Mouse (Mus musculus) midbrain, embryonic 10.5 days (tissue): ENCODE data around the gene Fzd9. TPM values are rescaled to one million over a fixed set of nuclear protein-coding genes. Genes with fewer than 3 reads are reported as not detected.
A peak's percentile ranks its signal among the peaks of the same experiment; 100 is the strongest.

Experiments
- DNase-seq: peaks from one replicate; pipeline ENCODE4 v3.0.0-alpha.2; 2017; ENCODE audit warnings: low spot score
- H3K27ac ChIP-seq: fragments of 300-500 bp; sonication (generic); replicated peaks from 2 replicates; pipeline ENCODE4 v1.5.1; 2016; ENCODE audit warnings: mild to moderate bottlenecking
- H3K27me3 ChIP-seq: fragments of 300-500 bp; sonication (generic); 2 replicates; pipeline ENCODE4 v1.6.1; 2016; ENCODE audit warnings: low read depth, mild to moderate bottlenecking; ENCODE audit not compliant: poor library complexity, severe bottlenecking
- H3K36me3 ChIP-seq: fragments of 300-500 bp; sonication (generic); 2 replicates; pipeline ENCODE4 v1.6.1; 2016; ENCODE audit warnings: mild to moderate bottlenecking, moderate library complexity
- H3K4me1 ChIP-seq: fragments of 300-500 bp; sonication (generic); 2 replicates; pipeline ENCODE4 v1.6.1; 2016
- H3K4me3 ChIP-seq: fragments of 300-500 bp; sonication (generic); 2 replicates; pipeline ENCODE4 v1.5.1; 2016; ENCODE audit warnings: mild to moderate bottlenecking, moderate library complexity
- H3K9me3 ChIP-seq: fragments of 300-500 bp; sonication (generic); replicated peaks from 2 replicates; pipeline ENCODE4 v1.6.1; 2016; ENCODE audit warnings: mild to moderate bottlenecking
- WGBS: fragments of 180-500 bp; shearing (Covaris S2); methylation state at CpG from one replicate; pipeline ENCODE4 v1.1.7; 2016; 5-methylcytosine and 5-hydroxymethylcytosine counted together
- polyA plus RNA-seq: library from polyadenylated mRNA; unstranded; fragments of >200 nt; fragmentation: Nextera tagmentation; extraction: Ambion mirVana; gene quantifications from 2 replicates; pipeline ENCODE4 v1.2.1, GENCODE M21; 2016

The Fzd9 gene
- polyA plus RNA-seq, 1 experiment from 2014 or later: 15.5 TPM

DNA sequence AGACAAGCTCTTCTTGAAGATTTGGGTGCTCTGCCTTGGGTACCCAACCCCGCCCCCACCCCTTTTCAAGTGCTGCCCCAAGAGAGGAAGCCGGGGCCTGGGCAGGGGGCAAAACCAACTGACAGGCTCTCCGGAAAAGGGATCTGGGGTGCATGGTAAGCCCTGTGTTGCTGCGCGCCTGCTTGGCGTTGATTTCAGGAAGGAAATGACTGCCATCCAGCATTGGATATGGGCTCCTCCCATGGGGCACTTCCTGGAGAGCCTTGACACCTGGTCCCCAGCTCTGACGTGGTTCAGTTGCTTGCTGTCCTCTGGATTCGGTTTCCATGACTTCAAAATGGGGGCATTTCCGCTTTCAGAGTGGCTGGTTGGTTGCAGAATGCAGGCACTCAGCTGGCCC is 13.5 kb upstream of the Fzd9 start:
- WGBS: 56% methylated on average over 9 of the region's 9 CpGs
- Histone ChIP-seq H3K27me3 (no peaks in the 10 kb centered on the region), H3K36me3 (no peaks in the 10 kb centered on the region), H3K4me1 (peaks cover 26% of the 10 kb centered on the region), H3K4me3 (peak overlapping the region; percentile 19; the same call in 1 of the 2 replicates), H3K9me3 (no peaks in the 10 kb centered on the region), H3K27ac (peak overlapping the region; percentile 84)
- DNase-seq: no peak

DNA sequence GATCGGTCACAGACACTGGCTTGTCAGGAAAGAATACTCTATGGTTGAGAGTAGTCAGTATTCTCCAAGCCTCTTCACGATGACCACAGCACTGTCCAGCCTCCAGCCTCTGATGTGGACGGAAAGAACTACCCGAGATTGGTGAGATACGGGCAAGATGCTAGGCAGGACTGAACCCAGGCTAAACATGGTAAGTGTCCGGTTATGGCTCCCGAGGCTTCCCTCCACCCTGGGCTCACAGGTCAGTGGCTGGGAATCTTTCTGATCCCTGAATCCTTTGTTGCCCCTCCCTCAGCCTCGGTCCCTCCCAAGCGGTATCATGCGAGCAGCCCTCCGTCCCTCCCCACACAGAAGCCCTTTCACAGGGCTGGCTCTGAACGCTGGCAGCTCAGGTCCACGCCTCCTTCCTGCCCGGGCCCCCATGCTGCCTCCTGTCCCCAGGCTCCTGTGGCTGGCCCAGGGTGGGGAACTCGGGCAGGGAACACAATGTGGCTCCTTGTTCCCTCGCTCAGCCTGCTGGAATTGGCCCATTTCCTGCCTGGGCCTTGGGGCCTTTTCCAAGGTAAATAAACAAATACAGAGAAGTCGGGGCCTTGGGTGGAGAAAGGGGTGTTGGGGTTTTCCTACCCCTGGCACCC is 13.0 kb upstream of the Fzd9 start:
- Histone ChIP-seq H3K9me3 (no peaks in the 10 kb centered on the region), H3K4me1 (peaks cover 27% of the 10 kb centered on the region), H3K27ac (peak overlapping the region; percentile 84), H3K36me3 (no peaks in the 10 kb centered on the region), H3K4me3 (peak overlapping the region; percentile 19), H3K27me3 (no peaks in the 10 kb centered on the region)
- peak; percentile 37 for DNase-seq
- 21% methylated on average over 17 of the region's 17 CpGs for WGBS

DNA sequence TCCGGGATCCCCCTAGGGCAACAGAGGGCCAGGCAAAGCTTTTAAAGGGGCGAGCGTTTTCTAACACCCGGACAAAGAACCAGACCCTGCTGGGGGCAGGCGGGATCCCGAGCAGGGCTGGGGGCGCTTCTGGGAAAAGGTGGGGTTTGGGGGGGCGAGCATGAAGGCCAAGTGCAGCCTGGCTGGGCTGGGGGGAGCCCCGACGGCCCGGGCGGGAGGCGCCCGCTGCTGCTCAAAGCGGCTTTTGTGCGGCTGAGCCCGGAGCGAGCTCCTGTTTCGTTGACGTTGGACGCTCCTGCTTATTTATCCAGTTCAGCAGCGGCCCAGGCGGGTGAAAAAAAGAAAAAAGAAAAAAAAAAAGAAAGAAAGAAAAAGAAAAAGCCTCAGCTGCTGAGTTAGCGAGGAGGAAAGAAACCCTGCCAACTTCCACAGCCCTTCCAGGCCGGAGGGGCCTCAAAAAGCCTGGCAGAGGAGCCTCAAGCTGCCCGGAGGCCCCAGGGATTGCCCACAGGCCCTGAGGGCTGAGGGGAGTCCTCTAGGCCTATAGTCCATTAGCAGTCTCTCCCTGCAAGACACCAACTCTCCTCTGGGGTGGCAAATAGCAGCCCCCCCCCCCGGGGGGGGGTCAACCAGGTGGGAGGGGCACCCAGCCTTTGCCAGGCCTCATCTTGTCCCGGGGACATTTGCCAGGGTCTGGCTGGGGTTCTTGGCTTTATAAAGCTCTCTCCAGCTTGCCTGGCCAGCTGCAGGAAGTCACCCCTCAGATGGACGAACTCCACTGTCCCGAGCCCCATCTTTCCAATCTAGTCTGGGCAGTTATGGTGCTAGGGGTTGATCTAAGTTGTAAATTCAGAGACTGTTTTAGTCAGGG is 7.5 kb upstream of the Fzd9 start:
- H3K9me3 ChIP-seq: peaks cover 14% of the 10 kb centered on the region
- H3K4me1 ChIP-seq: peaks cover 48% of the 10 kb centered on the region
- DNase-seq: peak; percentile 52

DNA sequence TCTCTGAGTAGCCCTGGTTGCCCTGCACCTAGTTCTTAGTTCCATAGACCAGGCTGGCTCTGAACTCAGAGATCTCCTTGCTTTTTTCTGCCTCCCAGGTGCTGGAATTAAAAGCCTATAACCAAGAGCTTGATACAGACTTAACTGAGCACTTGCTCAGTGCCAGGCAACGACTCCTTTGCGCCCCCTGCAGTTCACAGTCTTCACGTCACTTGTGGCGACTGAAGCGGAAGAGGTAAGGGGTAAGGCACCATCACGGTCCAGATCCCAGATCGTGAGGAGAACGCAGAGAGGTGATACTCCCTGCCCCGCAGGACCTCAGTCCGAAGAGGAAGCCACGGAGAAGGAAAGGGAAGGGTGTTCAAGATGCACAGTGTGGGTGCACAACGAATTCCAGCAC is 6.5 kb upstream of the Fzd9 start:
- 77% methylated on average over 12 of the region's 12 CpGs for WGBS
- H3K27ac ChIP-seq: peak overlapping the region; percentile 93

More for the DNA sequence above, 7.5 kb upstream of the Fzd9 start:
- H3K36me3 ChIP-seq: no peaks in the 10 kb centered on the region
- no peaks in the 10 kb centered on the region for H3K27me3 ChIP-seq
- WGBS: 24% methylated on average over 30 of the region's 30 CpGs
- H3K27ac ChIP-seq: peak overlapping the region; percentile 93
- peak overlapping the region; percentile 37 for H3K4me3 ChIP-seq

DNA sequence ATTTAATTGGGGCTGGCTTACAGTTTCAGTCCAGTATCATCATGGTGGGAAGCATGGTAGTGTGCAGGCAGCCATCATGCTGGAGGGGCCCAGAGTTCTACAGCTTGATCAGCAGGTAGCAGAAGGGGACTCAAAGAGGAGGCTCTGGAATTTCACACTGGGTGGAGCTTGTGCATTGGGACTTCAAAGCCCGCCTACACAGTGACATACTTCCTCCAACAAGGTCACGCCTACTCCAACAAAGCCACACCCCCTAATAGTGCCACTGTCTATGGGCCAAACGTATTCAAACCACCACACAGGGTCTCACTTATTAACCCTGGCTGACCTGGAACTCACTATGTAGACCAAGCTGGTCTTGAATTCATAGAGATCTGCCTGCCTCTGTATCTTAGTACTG is 5.1 kb upstream of the Fzd9 start:
- WGBS: 89% methylated on average over 3 of the region's 3 CpGs
- Histone ChIP-seq H3K4me3 (no peak overlapping the region), H3K9me3 (peaks cover 14% of the 10 kb centered on the region), H3K27ac (no peak overlapping the region), H3K36me3 (no peaks in the 10 kb centered on the region), H3K27me3 (no peaks in the 10 kb centered on the region), H3K4me1 (peaks cover 71% of the 10 kb centered on the region)
- no peak for DNase-seq

More for the DNA sequence above, 6.5 kb upstream of the Fzd9 start:
- Histone ChIP-seq H3K9me3 (peaks cover 14% of the 10 kb centered on the region), H3K36me3 (no peaks in the 10 kb centered on the region), H3K27me3 (no peaks in the 10 kb centered on the region), H3K4me3 (no peak overlapping the region), H3K4me1 (peaks cover 57% of the 10 kb centered on the region)
- no peak for DNase-seq

DNA sequence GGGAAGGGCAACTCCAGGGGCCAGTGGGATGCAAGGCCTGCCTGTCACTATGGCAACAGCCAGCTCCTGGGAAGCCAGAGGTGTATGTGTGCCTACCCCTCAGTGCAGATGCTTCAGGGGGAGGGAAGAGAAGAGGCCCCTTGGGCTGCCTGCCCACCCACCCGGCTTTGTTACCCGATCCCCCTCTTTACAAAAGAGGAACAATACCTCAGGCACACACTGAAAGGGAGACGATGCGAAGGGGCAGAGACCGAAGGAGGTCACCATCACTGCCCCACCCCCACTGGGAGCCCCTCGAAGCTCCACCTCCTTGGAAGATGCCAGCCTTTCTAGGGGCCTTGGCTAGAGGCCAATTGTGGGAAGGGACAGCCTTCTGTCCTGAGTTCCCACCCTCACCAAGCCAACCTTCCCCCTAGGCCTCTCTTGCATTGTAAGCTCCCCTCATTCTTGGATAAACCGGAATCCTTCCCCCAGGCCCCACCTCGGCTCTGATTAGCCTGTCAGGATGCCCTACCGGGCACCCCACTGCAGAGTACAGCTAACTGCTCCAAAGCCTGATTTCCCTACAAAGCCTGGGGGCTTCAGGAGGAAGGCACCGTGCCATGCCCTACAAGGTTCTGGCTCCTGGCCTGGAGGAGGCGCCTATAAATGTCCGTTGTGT is 2.8 kb upstream of the Fzd9 start:
- peak; percentile 95 for DNase-seq
- 3% methylated on average over 12 of the region's 12 CpGs for WGBS

DNA sequence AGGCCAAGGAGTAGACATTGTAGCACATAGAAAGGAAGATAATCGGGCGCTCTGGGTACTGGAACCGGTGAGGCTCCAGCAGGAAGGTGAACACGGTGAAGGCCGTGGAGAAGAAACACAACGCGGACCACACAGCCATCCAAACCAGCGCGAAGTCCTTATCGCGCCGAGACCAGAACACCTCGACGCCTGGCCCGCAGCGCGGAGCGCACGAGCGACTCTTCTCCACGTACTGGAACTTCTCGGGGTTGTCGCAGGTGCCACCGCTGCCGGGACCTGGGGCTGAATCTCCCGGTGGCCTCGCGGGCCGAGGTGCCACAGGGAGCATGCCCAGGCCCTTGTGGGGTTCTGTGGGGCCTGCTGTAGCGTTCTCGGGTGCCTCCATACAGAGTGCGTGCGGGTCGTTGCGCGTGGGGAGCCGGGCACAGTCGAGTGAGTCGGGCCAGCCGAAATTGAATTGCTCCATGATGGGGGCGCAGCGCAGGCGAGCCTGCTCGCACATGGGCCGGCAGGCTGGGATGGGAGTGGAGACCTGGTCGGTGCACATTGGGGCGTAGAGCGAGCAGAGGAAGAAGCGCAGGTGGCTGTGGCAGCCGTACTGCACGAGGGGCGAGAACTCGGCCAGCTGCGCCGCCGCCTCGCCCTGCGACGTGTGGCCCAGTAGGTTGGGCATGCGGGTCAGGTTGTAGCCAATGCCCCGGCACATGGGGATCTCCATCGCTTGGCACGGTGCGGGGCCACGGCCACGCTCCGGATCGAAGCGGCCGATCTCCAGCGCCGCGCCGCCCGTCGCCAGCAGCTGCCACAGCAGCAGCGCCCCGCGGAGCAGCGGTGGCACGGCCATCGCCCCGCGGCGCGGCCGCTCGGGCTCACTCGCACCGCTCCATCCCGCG is 598 bp downstream of the Fzd9 start:
- Histone ChIP-seq H3K4me3 (peak overlapping the region; percentile 77), H3K27me3 (peaks cover 20% of the 10 kb centered on the region), H3K9me3 (no peaks in the 10 kb centered on the region), H3K36me3 (peaks cover 22% of the 10 kb centered on the region), H3K27ac (peak overlapping the region; percentile 93), H3K4me1 (peaks cover 94% of the 10 kb centered on the region)
- DNase-seq: peak; percentile 63
- WGBS: 2% methylated on average over 92 of the region's 92 CpGs

More for the DNA sequence above, 2.8 kb upstream of the Fzd9 start:
- H3K9me3 ChIP-seq: peaks cover 14% of the 10 kb centered on the region
- H3K4me1 ChIP-seq: peaks cover 81% of the 10 kb centered on the region
- peak overlapping the region; percentile 93 for H3K27ac ChIP-seq
- H3K36me3 ChIP-seq: no peaks in the 10 kb centered on the region
- peaks cover 20% of the 10 kb centered on the region for H3K27me3 ChIP-seq
- H3K4me3 ChIP-seq: peak overlapping the region; percentile 35

DNA sequence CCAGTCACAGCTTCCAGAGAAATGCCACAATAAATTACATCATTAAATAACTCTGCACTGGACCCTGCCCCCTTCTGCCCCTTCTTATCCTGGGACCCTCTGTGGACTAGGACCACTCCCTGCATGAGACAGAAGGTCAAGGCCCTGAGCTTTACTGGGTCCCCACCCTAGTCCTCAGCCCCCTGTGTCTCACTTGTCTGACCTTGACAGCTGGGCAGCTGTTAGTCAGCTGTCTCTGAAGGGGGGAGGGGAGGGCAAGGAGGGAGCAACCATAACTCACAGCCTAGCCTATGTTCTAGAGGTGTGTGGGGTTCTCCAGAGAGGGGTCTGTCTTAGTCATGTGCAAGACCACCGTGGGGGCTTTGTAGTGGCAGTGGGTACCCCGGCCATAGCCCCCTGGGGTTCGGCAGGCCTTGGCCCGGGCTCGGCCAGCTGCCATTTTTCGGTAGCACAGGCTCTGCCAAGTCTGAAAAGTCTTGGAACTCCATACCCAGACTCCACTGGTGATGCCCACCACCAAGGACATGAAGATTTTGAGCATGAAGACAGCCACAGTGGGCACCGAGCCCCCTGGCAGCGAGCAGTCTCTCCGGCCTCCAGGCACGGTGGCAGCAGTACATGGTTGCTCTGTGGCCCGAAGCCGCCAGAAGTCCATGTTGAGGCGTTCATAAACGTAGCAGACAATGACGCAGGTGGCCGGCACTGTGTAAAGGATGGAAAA is 1.9 kb downstream of the Fzd9 start:
- Histone ChIP-seq H3K36me3 (peaks cover 35% of the 10 kb centered on the region), H3K27me3 (peaks cover 20% of the 10 kb centered on the region), H3K9me3 (no peaks in the 10 kb centered on the region), H3K27ac (peak overlapping the region; percentile 40; the same call in 1 of the 2 replicates), H3K4me1 (peaks cover 81% of the 10 kb centered on the region), H3K4me3 (peak overlapping the region; percentile 77)
- 87% methylated on average over 16 of the region's 16 CpGs for WGBS
- DNase-seq: peak; percentile 31

DNA sequence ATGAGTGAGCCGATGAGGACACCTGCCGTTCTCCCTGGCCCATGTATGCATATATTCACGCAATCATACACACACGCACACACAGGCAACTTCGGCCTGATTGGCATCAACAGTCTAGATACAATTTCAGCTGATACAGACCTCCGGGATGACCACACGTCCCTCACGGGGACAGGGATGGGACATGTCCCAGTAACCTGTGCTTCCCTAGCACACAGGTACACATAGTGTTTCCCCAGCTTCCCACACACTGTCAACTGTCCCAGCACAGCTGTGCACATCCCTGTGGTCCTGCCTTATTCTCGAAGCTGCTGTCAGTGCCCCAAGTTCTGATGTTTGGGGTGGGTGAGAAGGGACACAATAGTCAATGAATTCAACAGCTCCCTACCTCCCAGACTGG is 3.7 kb downstream of the Fzd9 start:
- Histone ChIP-seq H3K36me3 (peaks cover 53% of the 10 kb centered on the region), H3K27me3 (peaks cover 20% of the 10 kb centered on the region), H3K4me1 (peaks cover 63% of the 10 kb centered on the region), H3K4me3 (peak overlapping the region; percentile 77; the same call in 1 of the 2 replicates), H3K27ac (no peak overlapping the region), H3K9me3 (no peaks in the 10 kb centered on the region)
- no peak for DNase-seq
- WGBS: 80% methylated on average over 9 of the region's 9 CpGs

DNA sequence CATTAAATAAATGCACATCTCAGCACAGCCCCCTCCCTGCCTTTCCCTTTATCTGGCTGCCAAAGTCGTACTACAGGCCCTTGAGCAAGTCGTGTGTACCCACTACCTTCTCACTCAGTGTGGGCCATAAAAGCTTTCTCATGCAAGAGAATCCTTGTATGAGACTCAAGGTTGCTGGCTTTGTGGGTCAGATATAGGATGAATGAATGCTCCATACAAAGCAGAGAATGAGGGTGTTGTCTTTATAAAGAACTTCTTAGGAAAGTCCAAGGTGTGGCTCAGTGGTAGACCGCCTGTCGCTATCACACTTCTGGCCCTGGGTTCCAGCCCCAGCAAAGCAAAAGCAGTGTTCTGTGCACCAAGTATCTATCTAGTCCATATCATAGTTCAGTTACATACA is 4.5 kb downstream of the Fzd9 start:
- peaks cover 61% of the 10 kb centered on the region for H3K36me3 ChIP-seq
- WGBS: 69% methylated on average over 4 of the region's 4 CpGs
- peaks cover 20% of the 10 kb centered on the region for H3K27me3 ChIP-seq
- H3K4me1 ChIP-seq: peaks cover 55% of the 10 kb centered on the region
- no peaks in the 10 kb centered on the region for H3K9me3 ChIP-seq
- H3K27ac ChIP-seq: no peak overlapping the region
- H3K4me3 ChIP-seq: no peak overlapping the region
- DNase-seq: no peak

DNA sequence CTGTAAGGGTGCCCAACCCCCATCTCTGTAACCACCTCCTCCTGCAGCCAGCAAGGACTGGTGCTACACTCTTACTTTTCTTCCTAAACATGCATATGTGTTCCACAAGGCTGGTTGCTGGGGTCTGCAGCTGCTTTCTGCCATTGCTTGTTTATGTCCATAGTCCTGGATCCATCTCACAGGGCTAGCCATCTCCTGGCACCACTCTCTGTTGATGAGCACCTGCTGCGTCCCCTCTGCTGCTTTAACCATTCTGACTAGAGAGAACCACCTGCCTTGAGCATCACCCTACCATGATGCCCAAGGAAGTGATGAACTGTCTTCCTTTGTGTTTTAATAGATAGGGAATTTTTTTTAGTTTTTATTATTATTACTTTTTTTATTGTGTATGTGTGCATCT is 7.9 kb downstream of the Fzd9 start:
- no peaks in the 10 kb centered on the region for H3K27me3 ChIP-seq
- H3K4me1 ChIP-seq: peaks cover 21% of the 10 kb centered on the region
- H3K4me3 ChIP-seq: no peak overlapping the region
- H3K9me3 ChIP-seq: no peaks in the 10 kb centered on the region
- H3K36me3 ChIP-seq: peaks cover 94% of the 10 kb centered on the region
- DNase-seq: no peak
- 0 out of 2 replicates have a peak overlapping the region, but pooled peaks have one; percentile 59 for H3K27ac ChIP-seq
- WGBS: 93% methylated on average over 1 of the region's 1 CpGs
